Mouse (Mus musculus): ENCODE results near the gene Adgrf5.
"Not testable (repeated sequence)": the region's sequence is repeated elsewhere in the genome, so short reads cannot be mapped to it uniquely, and the experiment has no call there.

Adgrf5 gene

DNA sequence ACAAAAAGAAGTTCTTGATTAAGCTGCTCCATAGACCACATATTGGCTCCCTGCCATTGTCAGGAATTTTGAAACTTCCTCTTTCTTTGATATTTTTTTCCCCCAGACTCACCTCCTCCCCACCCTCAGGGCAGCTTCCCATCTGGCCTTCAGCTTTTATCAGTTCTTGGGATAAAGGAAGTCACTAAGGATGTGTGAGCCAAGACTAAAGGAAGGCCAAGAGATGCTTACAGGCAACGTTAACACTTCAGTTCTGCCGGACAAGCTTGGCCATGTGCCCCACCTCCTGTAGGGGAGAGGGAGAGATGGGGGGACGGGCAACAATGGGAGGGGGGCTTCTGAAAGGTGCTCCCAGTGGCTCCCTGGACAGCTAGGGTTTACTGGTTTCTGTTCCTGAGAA is 109.8 kb downstream of the Adgrf5 start:
- DNase-seq = no peak

DNA sequence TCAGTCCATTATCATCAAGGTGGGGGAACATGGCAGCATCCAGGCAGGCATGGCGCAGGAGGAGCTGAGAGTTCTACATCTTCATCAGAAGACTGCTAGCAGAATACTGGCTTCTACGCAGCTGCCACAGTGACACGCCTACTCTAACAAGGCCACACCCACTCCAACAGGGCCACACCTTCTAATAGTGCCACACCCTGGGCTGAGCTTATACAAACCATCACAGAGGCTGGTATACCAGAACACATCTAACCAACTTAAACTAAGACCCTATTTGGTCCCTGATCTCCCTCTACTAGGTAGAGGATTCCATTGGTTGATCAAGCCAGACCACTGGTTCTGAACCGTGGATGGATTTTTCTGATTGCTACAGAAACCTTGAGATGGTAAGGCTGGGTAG is 112.3 kb downstream of the Adgrf5 start:
- no peak for DNase-seq

DNA sequence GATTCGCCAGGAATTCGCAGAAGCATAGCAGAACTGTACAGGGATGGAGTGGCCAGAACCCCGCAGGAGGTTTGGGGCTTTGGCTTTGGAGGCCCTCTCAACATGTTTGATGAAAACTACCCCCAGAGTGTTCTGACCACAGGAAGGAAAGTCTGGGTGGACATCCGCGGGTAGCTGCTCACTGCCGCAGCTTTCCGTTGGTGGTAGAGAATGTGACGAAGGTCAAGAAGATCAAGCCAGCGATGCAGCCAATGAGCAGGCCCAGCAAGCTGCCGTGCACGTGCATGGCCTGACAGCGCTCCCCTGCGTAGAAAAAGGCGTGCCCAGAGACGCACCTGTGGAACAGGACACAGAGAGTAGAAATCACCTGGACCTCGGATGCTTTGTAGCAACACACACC is 114.5 kb downstream of the Adgrf5 start:
- DNase-seq = no peak

DNA sequence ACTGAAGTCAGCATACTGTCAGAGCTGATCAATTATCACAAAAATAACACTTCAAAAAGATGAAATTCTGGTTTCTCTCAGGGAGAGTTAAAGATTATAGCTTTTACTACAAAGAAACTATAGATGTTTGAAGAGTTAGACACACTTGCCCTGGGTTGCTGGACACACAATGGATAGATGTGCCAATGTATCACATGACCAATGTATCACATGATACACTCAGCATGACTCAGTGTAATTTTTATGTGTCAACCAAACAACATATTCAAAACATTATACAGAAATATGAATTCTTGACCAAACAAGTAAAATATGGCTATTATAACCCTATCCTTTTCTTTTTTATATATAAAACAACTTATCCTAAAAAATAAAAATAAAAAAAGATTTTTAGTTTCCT is 117.4 kb downstream of the Adgrf5 start:
- DNase-seq = no peak

DNA sequence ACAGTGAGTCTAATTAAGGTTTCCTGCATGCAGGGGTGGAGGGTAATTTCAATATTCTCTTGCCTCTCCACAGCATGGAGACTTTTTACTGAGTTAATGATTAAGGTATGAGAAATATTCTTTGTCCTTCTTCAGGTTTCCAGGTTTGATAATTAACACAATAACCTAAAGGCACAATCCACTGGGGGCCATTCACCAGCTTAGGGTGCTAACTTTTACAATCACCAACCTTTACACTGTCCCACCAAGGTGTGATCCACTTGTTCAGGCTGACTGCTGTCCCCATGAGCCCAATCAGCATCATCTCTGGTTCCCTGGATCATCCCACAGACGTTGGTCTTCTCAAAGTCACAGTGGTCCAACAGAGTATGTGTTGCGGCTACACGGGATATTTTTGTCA is 125.7 kb downstream of the Adgrf5 start:
- no peak for DNase-seq

DNA sequence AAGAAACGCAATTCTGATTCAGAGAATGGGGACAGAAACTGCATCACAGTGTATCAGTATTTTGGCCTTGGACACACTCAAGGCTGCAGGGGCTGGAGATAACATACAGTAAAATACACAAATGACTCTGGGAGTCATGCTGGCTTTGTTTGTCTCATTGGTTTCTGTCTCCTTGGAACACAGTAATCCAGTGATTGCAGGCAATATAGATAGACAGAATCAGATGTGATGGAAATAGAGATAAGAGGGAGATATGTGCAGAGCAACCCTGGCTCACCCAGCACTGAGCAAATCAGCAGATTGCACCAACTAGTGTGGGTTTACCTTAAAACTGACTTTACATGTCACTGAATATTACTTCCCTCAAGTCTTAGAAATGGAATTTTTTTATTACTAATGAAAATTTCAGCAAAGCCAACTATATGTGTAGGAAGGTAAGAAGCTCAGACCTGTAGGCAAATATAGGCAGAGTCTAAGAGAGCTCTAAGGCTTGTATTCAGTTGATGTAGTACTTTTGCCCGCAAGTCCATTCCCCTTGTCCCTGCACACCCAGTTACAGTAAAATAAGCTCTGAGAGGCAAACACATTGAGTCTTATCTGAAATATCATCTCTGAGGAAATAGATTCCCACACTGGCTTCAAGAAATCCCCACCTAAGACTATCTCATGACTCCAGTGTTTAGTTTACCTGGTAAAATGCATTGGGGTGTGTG is 128.3 kb downstream of the Adgrf5 start:
- no peak for DNase-seq

DNA sequence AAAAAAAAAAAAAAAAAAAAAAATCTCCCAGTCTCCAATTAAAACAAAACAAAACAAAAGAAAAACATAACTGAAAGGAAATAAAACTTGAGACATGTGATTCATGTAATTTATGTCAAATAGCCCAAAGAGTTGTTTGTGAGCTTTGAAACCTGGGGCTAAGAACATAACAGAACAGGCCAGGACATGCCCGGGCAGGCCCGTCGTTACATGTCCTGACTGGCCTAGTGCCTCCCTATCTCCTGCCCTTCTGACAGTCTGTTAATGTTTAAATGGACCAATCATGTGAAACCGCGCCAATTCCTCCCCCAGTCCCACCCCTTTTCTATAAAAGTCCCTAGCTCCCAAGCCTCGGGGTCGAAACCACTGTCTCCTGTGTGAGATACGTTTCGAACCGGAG is 130.1 kb downstream of the Adgrf5 start:
- DNase-seq = not testable (repeated sequence)

DNA sequence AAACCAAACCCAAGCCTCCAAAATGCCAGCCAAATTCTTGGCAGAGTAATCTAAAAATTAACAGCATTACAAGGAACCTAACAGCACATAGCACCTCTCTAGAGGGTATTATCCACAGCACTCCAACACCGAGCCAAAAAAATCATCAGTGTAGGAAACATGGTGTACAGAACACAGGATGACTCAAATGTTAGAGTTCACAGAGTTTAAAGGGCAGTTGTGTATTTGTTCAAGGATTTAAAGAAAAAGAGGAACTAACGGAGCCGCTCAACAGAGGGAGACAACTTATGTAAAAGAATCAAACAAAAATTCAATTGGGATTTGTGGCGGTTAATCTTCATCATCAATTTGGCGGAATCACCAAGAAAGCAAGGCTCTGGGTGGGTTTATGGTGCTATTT is 135.3 kb downstream of the Adgrf5 start:
- DNase-seq = no peak

DNA sequence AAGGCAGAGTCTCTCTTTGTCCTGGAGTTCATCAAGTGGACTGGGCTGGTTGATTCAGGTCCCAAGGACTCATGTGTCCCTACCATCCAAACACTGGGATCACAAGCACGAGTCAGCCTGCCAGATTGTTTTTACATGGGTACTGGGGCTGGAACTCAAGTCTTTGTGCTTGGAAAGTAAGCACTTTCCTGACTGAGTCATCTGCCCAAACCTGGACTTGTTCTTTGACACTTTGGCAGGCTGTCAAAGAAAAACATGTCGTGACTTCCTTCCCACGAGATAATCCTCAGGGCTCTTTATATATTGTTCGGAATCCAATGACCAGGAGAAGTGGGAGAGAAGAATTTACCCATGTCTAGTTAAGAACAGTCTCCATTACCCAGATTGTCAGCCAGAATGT is 137.3 kb downstream of the Adgrf5 start:
- no peak for DNase-seq

DNA sequence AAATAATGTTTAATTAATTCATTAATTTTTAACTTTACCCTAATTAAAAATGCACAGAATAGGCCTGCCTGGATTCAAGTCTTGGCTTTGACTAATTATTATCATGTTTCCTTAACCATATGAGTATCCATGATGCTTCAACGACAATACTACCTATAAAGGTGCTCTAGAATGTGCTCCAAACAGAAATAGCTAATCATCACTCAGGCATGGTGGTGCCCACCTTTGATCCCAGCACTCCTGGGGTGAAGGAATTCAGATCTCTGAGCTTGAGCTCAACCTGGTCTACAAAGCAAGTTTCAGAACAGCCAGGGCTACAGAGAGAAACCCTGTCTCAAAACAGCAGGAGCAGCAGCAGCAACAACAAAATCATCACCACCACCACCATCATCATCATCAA is 140.3 kb downstream of the Adgrf5 start:
- no peak for DNase-seq

DNA sequence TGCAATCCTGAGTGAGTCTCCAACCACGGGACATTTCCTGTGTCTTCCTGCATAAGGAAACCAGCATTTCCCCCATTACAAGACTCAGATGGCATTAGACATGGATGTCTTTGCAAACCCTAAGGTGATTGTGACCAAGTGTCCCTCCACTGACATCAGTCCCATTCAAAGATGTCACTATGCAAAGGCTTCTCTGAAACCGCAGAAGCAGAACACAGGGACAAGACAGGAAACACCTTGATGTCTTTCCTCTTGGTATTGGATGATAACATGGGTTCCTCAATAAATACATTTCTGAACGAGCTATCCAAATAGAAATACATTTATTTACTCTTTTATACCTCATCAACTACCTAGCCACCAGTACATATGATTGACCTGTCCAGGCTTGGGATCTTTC is 141.0 kb downstream of the Adgrf5 start:
- DNase-seq = no peak

DNA sequence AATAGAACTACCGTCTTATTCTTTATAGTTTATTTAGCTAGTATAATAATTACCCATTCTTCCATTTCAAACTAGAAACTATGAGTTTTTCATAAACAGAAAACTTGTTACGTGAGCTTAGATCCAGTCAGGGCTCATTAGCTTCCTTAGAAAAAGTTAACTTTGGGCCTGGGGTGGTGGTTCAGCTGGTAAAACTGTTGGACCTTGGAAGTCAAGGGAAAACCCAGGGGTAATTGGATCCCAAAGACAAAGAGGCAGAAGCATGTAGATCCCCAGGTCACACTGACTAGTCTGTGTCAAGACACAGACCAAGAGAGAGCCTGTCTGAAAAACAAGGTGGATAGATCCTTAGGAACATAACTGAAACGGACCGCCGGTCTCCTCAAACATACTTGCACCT is 141.4 kb downstream of the Adgrf5 start:
- no peak for DNase-seq

DNA sequence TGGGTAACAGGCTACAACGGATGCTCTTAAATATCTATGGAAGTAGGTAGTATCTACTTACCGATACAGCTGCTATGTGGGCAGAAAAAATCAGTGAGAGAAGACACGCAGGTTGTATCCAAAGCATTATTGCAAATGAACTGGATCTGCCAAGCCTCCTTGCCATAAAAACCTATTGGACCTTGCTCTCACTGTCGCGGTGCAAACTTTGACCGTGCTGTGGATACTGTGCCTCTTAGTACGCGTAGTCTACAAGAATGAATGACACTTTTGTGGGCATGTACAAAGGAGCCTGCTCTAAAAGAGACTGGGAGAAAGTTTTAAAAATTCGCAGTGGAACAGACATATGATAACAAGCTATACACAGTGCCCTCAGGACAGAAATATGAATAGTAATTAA is 142.3 kb downstream of the Adgrf5 start, which contains the start of gene Mep1a:
TSS of gene Mep1a (minus strand) at position 221 of the 400 bp plus-strand sequence.
- DNase-seq = no peak

DNA sequence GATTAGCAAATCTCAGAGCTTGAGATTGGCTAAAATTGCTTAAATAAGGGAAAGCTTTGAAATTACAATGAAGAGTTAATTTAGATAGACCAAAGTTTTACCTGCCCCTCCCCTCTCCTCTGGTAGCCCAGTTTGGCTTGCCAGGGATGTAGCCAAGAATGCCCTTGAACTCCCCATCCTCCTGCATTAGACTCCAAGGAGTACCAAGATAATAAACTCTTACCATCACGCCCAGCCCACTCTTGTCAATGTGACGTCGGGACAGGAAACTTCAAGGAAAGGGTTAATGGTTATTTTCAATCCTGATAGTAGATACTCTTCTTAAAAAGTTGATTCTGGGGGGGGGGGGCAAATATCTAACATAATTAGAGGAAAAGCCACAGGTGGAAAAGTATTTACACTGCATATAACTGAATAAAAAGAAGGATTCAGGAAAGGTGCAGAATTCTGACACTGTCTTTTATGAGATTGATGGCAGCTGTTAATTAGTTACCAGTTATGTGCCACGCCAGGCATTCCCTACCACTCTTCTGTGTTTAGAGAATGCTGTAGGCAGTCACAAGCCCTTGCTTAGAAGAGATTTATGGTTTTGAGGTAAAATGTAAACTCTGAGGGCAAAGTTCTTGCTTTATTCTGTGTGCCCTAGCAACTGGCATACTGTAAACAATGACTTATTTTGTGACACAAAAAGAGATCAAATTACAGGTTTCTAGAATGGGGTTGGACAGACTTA is 143.8 kb downstream of the Adgrf5 start:
- DNase-seq = no peak

DNA sequence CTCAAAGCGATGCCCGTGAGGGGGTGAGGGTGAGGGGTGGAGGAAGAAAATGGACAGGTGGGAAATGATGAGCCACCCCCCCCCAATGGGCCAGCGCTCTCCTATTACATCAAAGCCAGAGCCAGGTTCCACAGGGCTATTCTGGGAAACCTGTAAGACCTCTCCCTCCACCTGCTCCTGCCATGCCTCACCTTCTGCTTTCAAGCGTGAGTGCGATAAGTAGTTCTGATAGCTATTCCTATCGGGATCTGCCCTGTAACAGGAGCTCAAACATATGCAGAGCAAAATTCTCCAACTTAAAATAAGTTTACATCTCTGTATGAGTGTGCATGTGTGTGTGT is 144.3 kb downstream of the Adgrf5 start:
- DNase-seq = no peak
